Comparison of ENCODE assay signal across 20 mouse cellular contexts in genomic region chr1:58723062-58723808, GRCm38 (mm10). TPM values are rescaled to one million over a fixed set of nuclear protein-coding genes. Genes with fewer than 3 reads are reported as not detected.
DNase-seq lines count a peak whose midpoint lies in the region; ATAC-seq and TF ChIP-seq lines count a peak whose summit lies in the region.
"Had no signal": no experiment of that assay in that cellular context is flagged by ENCODE, and none has a peak within 500 bp of the region (broad histone marks: within the 10 kb centered on the region; RNA-seq: fewer than 3 reads in every experiment).

No protein-coding gene starts in this region.

- H3K36me3 ChIP-seq in midbrain, embryonic 11.5 days (ENCODE audit: control insufficient read depth, insufficient read depth, low read length), result no peaks in the 10 kb centered on the region
- H3K36me3 ChIP-seq in midbrain, embryonic 16.5 days (ENCODE audit: control insufficient read depth, insufficient read depth, low read length), result no peaks in the 10 kb centered on the region
- no peaks in the 10 kb centered on the region for H3K36me3 ChIP-seq in forebrain, embryonic 15.5 days

- no peak overlapping the region for H3K9ac ChIP-seq in midbrain, embryonic 11.5 days (ENCODE audit: low read length)
- no peak overlapping the region for H3K9ac ChIP-seq in midbrain, embryonic 16.5 days (ENCODE audit: low read depth, low read length)
- no peak overlapping the region for H3K9ac ChIP-seq in forebrain, embryonic 15.5 days (replicated peaks)
- H3K9ac ChIP-seq: forebrain, embryonic 12.5 days; intestine, embryonic 15.5 days; liver, embryonic 14.5 days had no signal

- H3K27ac ChIP-seq in gastrocnemius, adult 2 months, result peak overlapping the region; percentile 87
- no peak overlapping the region for H3K27ac ChIP-seq in midbrain, embryonic 11.5 days (ENCODE audit: low read depth, low read length)
- H3K27ac ChIP-seq in midbrain, embryonic 16.5 days (ENCODE audit: low read length), result no peak overlapping the region
- no peak overlapping the region for H3K27ac ChIP-seq in forebrain, embryonic 15.5 days (replicated peaks)
- H3K27ac ChIP-seq: forebrain, embryonic 12.5 days; heart, embryonic 10.5 days; intestine, embryonic 15.5 days; liver, embryonic 14.5 days had no signal

- no peak for TF ChIP-seq CTCF in gastrocnemius, adult 2 months (IDR thresholded peaks at IDR 0.05)

- H3K4me3 ChIP-seq in gastrocnemius, adult 2 months, result peak overlapping the region; percentile 46
- no peak overlapping the region for H3K4me3 ChIP-seq in midbrain, embryonic 11.5 days (ENCODE audit: low read depth, low read length)
- H3K4me3 ChIP-seq in midbrain, embryonic 16.5 days (ENCODE audit: low read depth, low read length), result no peak overlapping the region
- no peak overlapping the region for H3K4me3 ChIP-seq in forebrain, embryonic 15.5 days
- H3K4me3 ChIP-seq: forebrain, embryonic 12.5 days; heart, embryonic 10.5 days; intestine, embryonic 15.5 days; myocyte had no signal

- no peaks in the 10 kb centered on the region for H3K4me1 ChIP-seq in midbrain, embryonic 11.5 days (ENCODE audit: control insufficient read depth, insufficient read depth, low read length)
- no peaks in the 10 kb centered on the region for H3K4me1 ChIP-seq in midbrain, embryonic 16.5 days (ENCODE audit: control insufficient read depth, insufficient read depth, low read length)
- H3K4me1 ChIP-seq in forebrain, embryonic 15.5 days, result peaks cover 4% of the 10 kb centered on the region; the same call in 1 of the 2 replicates
- H3K4me1 ChIP-seq: intestine, embryonic 15.5 days had no signal

- H3K9me3 ChIP-seq in midbrain, embryonic 11.5 days (ENCODE audit: control insufficient read depth, low read length), result no peaks in the 10 kb centered on the region
- no peaks in the 10 kb centered on the region for H3K9me3 ChIP-seq in midbrain, embryonic 16.5 days (replicated peaks; ENCODE audit: control insufficient read depth, low read length, poor library complexity, severe bottlenecking)
- H3K9me3 ChIP-seq in forebrain, embryonic 15.5 days, result no peaks in the 10 kb centered on the region
- H3K9me3 ChIP-seq: forebrain, embryonic 12.5 days; heart, embryonic 10.5 days; intestine, embryonic 15.5 days had no signal

- no peak overlapping the region for H3K4me2 ChIP-seq in midbrain, embryonic 11.5 days
- H3K4me2 ChIP-seq in midbrain, embryonic 16.5 days (ENCODE audit: low read length), result no peak overlapping the region
- H3K4me2 ChIP-seq in forebrain, embryonic 15.5 days (replicated peaks), result no peak overlapping the region
- H3K4me2 ChIP-seq: forebrain, embryonic 12.5 days; intestine, embryonic 15.5 days had no signal

- ATAC-seq in midbrain, embryonic 11.5 days (ENCODE audit: low FRiP score), result no peak
- no peak for ATAC-seq in midbrain, embryonic 16.5 days
- ATAC-seq in forebrain, embryonic 15.5 days (replicated peaks), result no peak
- ATAC-seq: intestine, embryonic 15.5 days; Patski had no signal

- H3K27me3 ChIP-seq in midbrain, embryonic 11.5 days (ENCODE audit: control insufficient read depth, insufficient read depth, low read length), result no peaks in the 10 kb centered on the region
- no peaks in the 10 kb centered on the region for H3K27me3 ChIP-seq in midbrain, embryonic 16.5 days (ENCODE audit: control insufficient read depth, insufficient read depth, low read depth, low read length)
- H3K27me3 ChIP-seq in forebrain, embryonic 15.5 days, result no peaks in the 10 kb centered on the region
- H3K27me3 ChIP-seq: forebrain, embryonic 12.5 days; intestine, embryonic 15.5 days; Patski had no signal

- WGBS in midbrain, embryonic 11.5 days, result 60% methylated on average over 7 of the region's 7 CpGs
- 68% methylated on average over 7 of the region's 7 CpGs for WGBS in midbrain, embryonic 16.5 days
- 70% methylated on average over 7 of the region's 7 CpGs for WGBS in forebrain, embryonic 15.5 days

- intact Hi-C loops in gastrocnemius, adult 2 months (cut with DNase I), result no loop called here

- DNase-seq in gastrocnemius, adult 2 months, result no peak
- no peak for DNase-seq in gastrocnemius, postnatal 25 days
- DNase-seq in kidney, adult 9 months, result peak; percentile 24
- DNase-seq in kidney, postnatal 4 days, result no peak
- DNase-seq in midbrain, embryonic 11.5 days (ENCODE audit: low spot score, missing footprints), result peak; percentile 71
- peak; percentile 56 for DNase-seq in retina, postnatal 7 days (ENCODE audit: low read depth, low spot score)
- DNase-seq: cerebellum, adult 18-20 months; lung, postnatal 10 days had no signal

RNA-seq across cellular contexts. Expression of gene Cflar, which starts 11.9 kb away (rescaled TPM):
- 10 to 100 TPM; 38.8 to 58.6 TPM for total RNA-seq in gastrocnemius, adult 2 months (2021)
- total RNA-seq in gastrocnemius, postnatal 25 days (2021), result 10 to 100 TPM; 40.0 to 41.4 TPM
- polyA plus RNA-seq in midbrain, embryonic 11.5 days (2014; fragmentation: Nextera tagmentation; extraction: Ambion mirVana), result 19.1 and 20.9 TPM in 2 replicates
- polyA plus RNA-seq in midbrain, embryonic 16.5 days (2015; fragmentation: Nextera tagmentation; extraction: Ambion mirVana), result 11.1 and 19.9 TPM in 2 replicates
- polyA plus RNA-seq in forebrain, embryonic 15.5 days (2015; fragmentation: Nextera tagmentation; extraction: Ambion mirVana), result 18.9 and 20.6 TPM in 2 replicates

RNA-seq across cellular contexts. Expression of gene Als2cr12, which starts 27.4 kb away (rescaled TPM):
- total RNA-seq in gastrocnemius, adult 2 months (2021), result not detected
- total RNA-seq in gastrocnemius, postnatal 25 days (2021), result not detected
- polyA plus RNA-seq in midbrain, embryonic 11.5 days (2014; fragmentation: Nextera tagmentation; extraction: Ambion mirVana), result not detected in 2 replicates
- polyA plus RNA-seq in midbrain, embryonic 16.5 days (2015; fragmentation: Nextera tagmentation; extraction: Ambion mirVana), result not detected in 2 replicates
- polyA plus RNA-seq in forebrain, embryonic 15.5 days (2015; fragmentation: Nextera tagmentation; extraction: Ambion mirVana), result not detected in 2 replicates
- total RNA-seq: common myeloid progenitor, adult 5-6 weeks; layer of hippocampus, postnatal 14 days; left cerebral cortex, postnatal 14 days had no signal
- polyA plus RNA-seq: forebrain, embryonic 12.5 days; heart, embryonic 10.5 days; hindbrain, embryonic 11.5 days; liver, embryonic 14.5 days had no signal

Comparison
In these comparisons a context has a peak if more than half of its experiments do, and no peak if none do; other contexts are left out.
1. DNase-seq: peak in kidney, adult 9 months (single experiment), midbrain, embryonic 11.5 days (single experiment) and retina, postnatal 7 days (single experiment); none in gastrocnemius, adult 2 months (single experiment), gastrocnemius, postnatal 25 days (single experiment) and kidney, postnatal 4 days (0 of 2).